In the genomic region with DNA sequence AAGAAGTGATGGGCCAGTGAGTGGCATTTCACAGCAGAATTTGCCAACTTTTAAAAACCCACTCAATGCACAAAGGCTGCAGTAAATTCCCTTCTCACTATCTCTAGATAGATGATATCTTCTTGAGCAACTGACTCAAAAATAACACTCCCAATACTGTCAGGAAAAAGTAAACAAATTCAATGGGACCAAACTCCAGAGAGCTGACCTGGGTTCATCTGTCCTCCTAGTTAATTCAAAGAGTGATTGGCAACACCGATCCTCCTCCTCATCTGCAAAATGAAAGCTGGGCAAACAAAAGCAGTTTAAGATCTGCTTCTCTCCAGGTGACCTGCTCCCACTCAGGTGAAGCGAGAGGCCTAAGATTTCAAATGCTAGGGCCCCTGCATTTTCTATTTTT, we compare ENCODE assay signal across 21 mouse cellular contexts.
DNase-seq lines count a peak whose midpoint lies in the region; ATAC-seq and TF ChIP-seq lines count a peak whose summit lies in the region.
"Had no signal": no experiment of that assay in that cellular context is flagged by ENCODE, and none has a peak within 500 bp of the region (broad histone marks: within the 10 kb centered on the region; RNA-seq: fewer than 3 reads in every experiment).

No protein-coding gene starts in this region.

- WGBS in kidney, postnatal 0 days, result 45% methylated on average over 2 of the region's 2 CpGs
- WGBS in kidney, embryonic 14.5 days, result 52% methylated on average over 2 of the region's 2 CpGs
- 49% methylated on average over 2 of the region's 2 CpGs for WGBS in liver, embryonic 16.5 days (ENCODE audit: insufficient replicate concordance)
- WGBS in liver, embryonic 11.5 days, result 66% methylated on average over 2 of the region's 2 CpGs

- H3K4me1 ChIP-seq in kidney, postnatal 0 days (replicated peaks; ENCODE audit: insufficient read depth, low read length), result no peaks in the 10 kb centered on the region
- H3K4me1 ChIP-seq in kidney, embryonic 14.5 days (ENCODE audit: control insufficient read depth, insufficient read depth, low read length), result no peaks in the 10 kb centered on the region
- no peaks in the 10 kb centered on the region for H3K4me1 ChIP-seq in liver, embryonic 16.5 days (ENCODE audit: control insufficient read depth, low read depth, low read length)
- no peaks in the 10 kb centered on the region for H3K4me1 ChIP-seq in liver, embryonic 11.5 days (replicated peaks; ENCODE audit: control insufficient read depth, insufficient read depth, low read length)
- H3K4me1 ChIP-seq: embryonic facial prominence, embryonic 13.5 days; embryonic facial prominence, embryonic 15.5 days; forebrain, embryonic 10.5 days; forebrain, embryonic 12.5 days had no signal

- H3K27me3 ChIP-seq in kidney, postnatal 0 days (ENCODE audit: insufficient read depth, low read length), result no peaks in the 10 kb centered on the region
- H3K27me3 ChIP-seq in kidney, embryonic 14.5 days (ENCODE audit: control insufficient read depth, insufficient read depth, low read length), result no peaks in the 10 kb centered on the region
- H3K27me3 ChIP-seq in liver, embryonic 16.5 days (ENCODE audit: control insufficient read depth, insufficient read depth, low read depth, low read length), result no peaks in the 10 kb centered on the region
- no peaks in the 10 kb centered on the region for H3K27me3 ChIP-seq in liver, embryonic 11.5 days (replicated peaks; ENCODE audit: control insufficient read depth, insufficient read depth, low read length)
- H3K27me3 ChIP-seq: embryonic facial prominence, embryonic 13.5 days; embryonic facial prominence, embryonic 15.5 days; forebrain, embryonic 12.5 days had no signal

- peak; percentile 1 for DNase-seq in kidney, postnatal 0 days (ENCODE audit: low spot score)
- DNase-seq in liver, embryonic 11.5 days (ENCODE audit: low spot score), result no peak
- DNase-seq: adrenal gland, adult 2 months; adrenal gland, postnatal 10 days; adrenal gland, postnatal 25 days; cerebellum, adult 11 months; cerebellum, adult 18-20 months; cerebellum, adult 8-10 months; cerebellum, adult 9-11 months; cerebellum, postnatal 14 days; cerebellum, postnatal 36 days; embryo, embryonic 11 days had no signal

- H3K9me3 ChIP-seq in kidney, postnatal 0 days (replicated peaks; ENCODE audit: low read length), result no peaks in the 10 kb centered on the region
- no peaks in the 10 kb centered on the region for H3K9me3 ChIP-seq in kidney, embryonic 14.5 days (ENCODE audit: control insufficient read depth, low read length)
- H3K9me3 ChIP-seq in liver, embryonic 16.5 days (replicated peaks; ENCODE audit: control insufficient read depth, low read length), result no peaks in the 10 kb centered on the region
- no peaks in the 10 kb centered on the region for H3K9me3 ChIP-seq in liver, embryonic 11.5 days (ENCODE audit: control insufficient read depth, low read length)
- H3K9me3 ChIP-seq: embryonic facial prominence, embryonic 13.5 days; embryonic facial prominence, embryonic 15.5 days; forebrain, embryonic 10.5 days; forebrain, embryonic 12.5 days had no signal

- H3K4me3 ChIP-seq in kidney, postnatal 0 days (replicated peaks; ENCODE audit: low read depth, low read length), result no peak overlapping the region
- no peak overlapping the region for H3K4me3 ChIP-seq in kidney, embryonic 14.5 days (ENCODE audit: low read length)
- no peak overlapping the region for H3K4me3 ChIP-seq in liver, embryonic 16.5 days (ENCODE audit: low read depth, low read length)
- no peak overlapping the region for H3K4me3 ChIP-seq in liver, embryonic 11.5 days (ENCODE audit: low read depth, low read length)
- H3K4me3 ChIP-seq: embryonic facial prominence, embryonic 13.5 days; embryonic facial prominence, embryonic 15.5 days; erythroblast, embryonic 14.5 days; forebrain, embryonic 10.5 days; forebrain, embryonic 12.5 days had no signal

- no peak overlapping the region for H3K27ac ChIP-seq in kidney, postnatal 0 days
- H3K27ac ChIP-seq in kidney, embryonic 14.5 days (ENCODE audit: low read depth, low read length), result no peak overlapping the region
- no peak overlapping the region for H3K27ac ChIP-seq in liver, embryonic 16.5 days (ENCODE audit: low read length)
- no peak overlapping the region for H3K27ac ChIP-seq in liver, embryonic 11.5 days (ENCODE audit: low read depth, low read length)
- H3K27ac ChIP-seq: embryonic facial prominence, embryonic 13.5 days; embryonic facial prominence, embryonic 15.5 days; forebrain, embryonic 10.5 days; forebrain, embryonic 12.5 days had no signal

- no peak for TF ChIP-seq CTCF in kidney, postnatal 0 days (IDR thresholded peaks at IDR 0.05; ENCODE audit: low read depth)

- H3K36me3 ChIP-seq in kidney, postnatal 0 days (ENCODE audit: insufficient read depth, low read length), result no peaks in the 10 kb centered on the region
- H3K36me3 ChIP-seq in kidney, embryonic 14.5 days (ENCODE audit: control insufficient read depth, insufficient read depth, low read length), result no peaks in the 10 kb centered on the region
- H3K36me3 ChIP-seq in liver, embryonic 16.5 days (ENCODE audit: control insufficient read depth, insufficient read depth), result no peaks in the 10 kb centered on the region
- no peaks in the 10 kb centered on the region for H3K36me3 ChIP-seq in liver, embryonic 11.5 days (ENCODE audit: control insufficient read depth, insufficient read depth, low read length)
- H3K36me3 ChIP-seq: embryonic facial prominence, embryonic 13.5 days; embryonic facial prominence, embryonic 15.5 days; forebrain, embryonic 10.5 days; forebrain, embryonic 12.5 days had no signal

- H3K4me2 ChIP-seq in kidney, postnatal 0 days (ENCODE audit: low read length), result no peak overlapping the region
- no peak overlapping the region for H3K4me2 ChIP-seq in kidney, embryonic 14.5 days (replicated peaks; ENCODE audit: low read depth, low read length)
- no peak overlapping the region for H3K4me2 ChIP-seq in liver, embryonic 16.5 days (ENCODE audit: low read depth, low read length)
- H3K4me2 ChIP-seq in liver, embryonic 11.5 days, result no peak overlapping the region
- H3K4me2 ChIP-seq: embryonic facial prominence, embryonic 13.5 days; embryonic facial prominence, embryonic 15.5 days; forebrain, embryonic 12.5 days had no signal

- no peak overlapping the region for H3K9ac ChIP-seq in kidney, postnatal 0 days (ENCODE audit: low read depth, low read length)
- no peak overlapping the region for H3K9ac ChIP-seq in kidney, embryonic 14.5 days (ENCODE audit: low read depth, low read length)
- no peak overlapping the region for H3K9ac ChIP-seq in liver, embryonic 16.5 days (ENCODE audit: low read depth, low read length)
- no peak overlapping the region for H3K9ac ChIP-seq in liver, embryonic 11.5 days (ENCODE audit: low read depth, low read length)
- H3K9ac ChIP-seq: embryonic facial prominence, embryonic 13.5 days; embryonic facial prominence, embryonic 15.5 days; forebrain, embryonic 12.5 days had no signal

- ATAC-seq in kidney, postnatal 0 days (replicated peaks; ENCODE audit: low FRiP score, low read depth), result no peak
- no peak for ATAC-seq in kidney, embryonic 14.5 days (ENCODE audit: low FRiP score, low TSS enrichment)
- peak; percentile 47; the same call in 1 of the 2 replicates for ATAC-seq in liver, embryonic 16.5 days (ENCODE audit: low read depth)
- ATAC-seq in liver, embryonic 11.5 days (replicated peaks; ENCODE audit: low FRiP score), result no peak
- ATAC-seq: forebrain, embryonic 14.5 days; forebrain, embryonic 16.5 days had no signal
